Mouse (Mus musculus): ENCODE measurements around the gene Speg. TPM values are rescaled to one million over a fixed set of nuclear protein-coding genes. Genes with fewer than 3 reads are reported as not detected.

Gene Speg
- polyA plus RNA-seq, 1 experiment from 2014 or later, result 19.1 TPM

- H3K4me1 ChIP-seq (ENCODE audit: control insufficient read depth, insufficient read depth, low read length), result no peaks in the 10 kb centered on the region
- H3K27me3 ChIP-seq (ENCODE audit: control insufficient read depth, insufficient read depth, low read length), result peaks cover 31% of the 10 kb centered on the region
- H3K9ac ChIP-seq (ENCODE audit: low read length), result no peak within 1 kb of the TSS
- DNase-seq (ENCODE audit: low spot score), result peak; percentile 52
- WGBS, result 2% methylated on average over 79 of the region's 80 CpGs
- no peak within 1 kb of the TSS for H3K27ac ChIP-seq (ENCODE audit: low read depth, low read length)
- H3K4me3 ChIP-seq (ENCODE audit: low read depth, low read length), result peak within 1 kb of the TSS; percentile 25
- peak within 1 kb of the TSS; percentile 54 for H3K4me2 ChIP-seq (ENCODE audit: low read depth)
- ATAC-seq (ENCODE audit: insufficient read depth, low FRiP score, low TSS enrichment), result no peak
- no peaks in the 10 kb centered on the region for H3K9me3 ChIP-seq (ENCODE audit: control insufficient read depth, low read length)
- no peaks in the 10 kb centered on the region for H3K36me3 ChIP-seq (ENCODE audit: control insufficient read depth, insufficient read depth, low read length)
These were observed 14.7 kb upstream of the Speg start, which contains the start of gene Des for GRCm38 (mm10) chr1:75360112-75361031. Gene Des, plus strand, starts transcription at chr1:75360329.

DNA sequence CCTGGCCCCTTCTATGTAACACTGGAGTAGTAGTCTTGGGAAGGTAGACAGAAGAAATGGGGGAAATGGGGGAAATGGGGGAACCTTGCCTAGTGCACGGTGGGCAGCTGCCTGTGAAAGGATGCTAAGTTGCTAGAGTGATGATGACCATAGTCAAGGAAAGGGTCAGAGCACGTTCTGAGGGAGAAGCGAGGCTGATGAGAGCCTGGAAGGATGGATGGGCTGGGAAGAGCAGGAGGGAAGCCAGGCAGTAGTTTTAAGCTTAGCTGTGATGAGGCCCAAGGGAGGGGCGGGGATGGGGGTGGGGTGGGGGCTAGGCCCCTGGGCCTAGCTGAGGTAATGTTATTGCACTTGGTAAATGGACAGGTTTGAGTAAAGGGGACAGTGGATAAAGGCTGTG, 14.0 kb upstream of the Speg start:
- 38% methylated on average over 4 of the region's 4 CpGs for WGBS
- no peak for ATAC-seq (ENCODE audit: insufficient read depth, low FRiP score, low TSS enrichment)
- no peak overlapping the region for H3K27ac ChIP-seq (ENCODE audit: low read depth, low read length)
- H3K4me2 ChIP-seq (ENCODE audit: low read depth), result 0 out of 2 replicates have a peak overlapping the region, but pooled peaks have one; percentile 54
- DNase-seq (ENCODE audit: low spot score), result no peak
- no peaks in the 10 kb centered on the region for H3K9me3 ChIP-seq (ENCODE audit: control insufficient read depth, low read length)
- no peaks in the 10 kb centered on the region for H3K36me3 ChIP-seq (ENCODE audit: control insufficient read depth, insufficient read depth, low read length)
- H3K4me1 ChIP-seq (ENCODE audit: control insufficient read depth, insufficient read depth, low read length), result no peaks in the 10 kb centered on the region
- no peak overlapping the region for H3K9ac ChIP-seq (ENCODE audit: low read length)
- peaks cover 31% of the 10 kb centered on the region for H3K27me3 ChIP-seq (ENCODE audit: control insufficient read depth, insufficient read depth, low read length)
- H3K4me3 ChIP-seq (ENCODE audit: low read depth, low read length), result peak overlapping the region; percentile 25; the same call in 1 of the 2 replicates

GRCm38 (mm10) chr1:75361750-75362149, 13.3 kb upstream of the Speg start:
- Histone ChIP-seq H3K36me3 (ENCODE audit: control insufficient read depth, insufficient read depth, low read length) (no peaks in the 10 kb centered on the region), H3K4me2 (ENCODE audit: low read depth) (no peak overlapping the region), H3K27me3 (ENCODE audit: control insufficient read depth, insufficient read depth, low read length) (peaks cover 31% of the 10 kb centered on the region), H3K4me1 (ENCODE audit: control insufficient read depth, insufficient read depth, low read length) (no peaks in the 10 kb centered on the region), H3K9ac (ENCODE audit: low read length) (no peak overlapping the region), H3K9me3 (ENCODE audit: control insufficient read depth, low read length) (no peaks in the 10 kb centered on the region), H3K4me3 (ENCODE audit: low read depth, low read length) (no peak overlapping the region), H3K27ac (ENCODE audit: low read depth, low read length) (no peak overlapping the region)
- ATAC-seq (ENCODE audit: insufficient read depth, low FRiP score, low TSS enrichment), result no peak
- DNase-seq (ENCODE audit: low spot score), result no peak
- 39% methylated on average over 4 of the region's 4 CpGs for WGBS

DNA sequence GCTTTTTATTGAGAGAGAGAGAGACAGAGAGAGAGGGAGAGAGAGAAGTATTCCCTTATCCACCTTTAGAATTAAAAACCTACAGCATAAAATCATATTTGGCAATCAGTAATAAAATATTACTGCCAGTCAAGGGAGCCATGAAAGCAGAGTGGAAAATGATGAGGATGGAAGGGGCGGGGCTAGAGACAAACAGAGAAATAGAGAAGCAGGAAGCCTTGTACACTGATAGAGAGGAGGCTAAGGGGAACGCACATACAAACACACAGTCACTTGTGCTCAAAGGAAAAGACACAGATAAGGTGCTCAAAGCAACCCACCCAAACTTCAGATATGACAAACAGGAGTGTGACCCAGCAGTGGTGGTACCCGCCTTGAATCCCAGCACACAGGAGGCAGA, 11.2 kb upstream of the Speg start:
- Histone ChIP-seq H3K4me3 (ENCODE audit: low read depth, low read length) (no peak overlapping the region), H3K9me3 (ENCODE audit: control insufficient read depth, low read length) (no peaks in the 10 kb centered on the region), H3K36me3 (ENCODE audit: control insufficient read depth, insufficient read depth, low read length) (no peaks in the 10 kb centered on the region), H3K4me2 (ENCODE audit: low read depth) (no peak overlapping the region), H3K4me1 (ENCODE audit: control insufficient read depth, insufficient read depth, low read length) (no peaks in the 10 kb centered on the region), H3K27me3 (ENCODE audit: control insufficient read depth, insufficient read depth, low read length) (peaks cover 27% of the 10 kb centered on the region), H3K27ac (ENCODE audit: low read depth, low read length) (no peak overlapping the region), H3K9ac (ENCODE audit: low read length) (no peak overlapping the region)
- ATAC-seq (ENCODE audit: insufficient read depth, low FRiP score, low TSS enrichment), result no peak
- 94% methylated on average over 3 of the region's 3 CpGs for WGBS
- DNase-seq (ENCODE audit: low spot score), result no peak

- 90% methylated on average over 14 of the region's 14 CpGs for WGBS
These were observed 9.5 kb upstream of the Speg start for GRCm38 (mm10) chr1:75365510-75366137.

GRCm38 (mm10) chr1:75369360-75369983, 5.6 kb upstream of the Speg start:
- Histone ChIP-seq H3K4me2 (ENCODE audit: low read depth) (no peak overlapping the region), H3K36me3 (ENCODE audit: control insufficient read depth, insufficient read depth, low read length) (no peaks in the 10 kb centered on the region), H3K27me3 (ENCODE audit: control insufficient read depth, insufficient read depth, low read length) (no peaks in the 10 kb centered on the region), H3K9ac (ENCODE audit: low read length) (no peak overlapping the region), H3K4me1 (ENCODE audit: control insufficient read depth, insufficient read depth, low read length) (peaks cover 4% of the 10 kb centered on the region; the same call in 1 of the 2 replicates), H3K27ac (ENCODE audit: low read depth, low read length) (no peak overlapping the region), H3K4me3 (ENCODE audit: low read depth, low read length) (no peak overlapping the region), H3K9me3 (ENCODE audit: control insufficient read depth, low read length) (no peaks in the 10 kb centered on the region)
- DNase-seq (ENCODE audit: low spot score) (no peak), ATAC-seq (ENCODE audit: insufficient read depth, low FRiP score, low TSS enrichment) (no peak)
- WGBS, result 47% methylated on average over 25 of the region's 25 CpGs

More at GRCm38 (mm10) chr1:75365510-75366137, 9.5 kb upstream of the Speg start:
- Histone ChIP-seq H3K4me2 (ENCODE audit: low read depth) (no peak overlapping the region), H3K4me3 (ENCODE audit: low read depth, low read length) (no peak overlapping the region), H3K4me1 (ENCODE audit: control insufficient read depth, insufficient read depth, low read length) (no peaks in the 10 kb centered on the region), H3K27ac (ENCODE audit: low read depth, low read length) (no peak overlapping the region), H3K27me3 (ENCODE audit: control insufficient read depth, insufficient read depth, low read length) (peaks cover 13% of the 10 kb centered on the region), H3K9ac (ENCODE audit: low read length) (no peak overlapping the region), H3K36me3 (ENCODE audit: control insufficient read depth, insufficient read depth, low read length) (no peaks in the 10 kb centered on the region), H3K9me3 (ENCODE audit: control insufficient read depth, low read length) (no peaks in the 10 kb centered on the region)
- DNase-seq (ENCODE audit: low spot score) (no peak), ATAC-seq (ENCODE audit: insufficient read depth, low FRiP score, low TSS enrichment) (no peak)

DNA sequence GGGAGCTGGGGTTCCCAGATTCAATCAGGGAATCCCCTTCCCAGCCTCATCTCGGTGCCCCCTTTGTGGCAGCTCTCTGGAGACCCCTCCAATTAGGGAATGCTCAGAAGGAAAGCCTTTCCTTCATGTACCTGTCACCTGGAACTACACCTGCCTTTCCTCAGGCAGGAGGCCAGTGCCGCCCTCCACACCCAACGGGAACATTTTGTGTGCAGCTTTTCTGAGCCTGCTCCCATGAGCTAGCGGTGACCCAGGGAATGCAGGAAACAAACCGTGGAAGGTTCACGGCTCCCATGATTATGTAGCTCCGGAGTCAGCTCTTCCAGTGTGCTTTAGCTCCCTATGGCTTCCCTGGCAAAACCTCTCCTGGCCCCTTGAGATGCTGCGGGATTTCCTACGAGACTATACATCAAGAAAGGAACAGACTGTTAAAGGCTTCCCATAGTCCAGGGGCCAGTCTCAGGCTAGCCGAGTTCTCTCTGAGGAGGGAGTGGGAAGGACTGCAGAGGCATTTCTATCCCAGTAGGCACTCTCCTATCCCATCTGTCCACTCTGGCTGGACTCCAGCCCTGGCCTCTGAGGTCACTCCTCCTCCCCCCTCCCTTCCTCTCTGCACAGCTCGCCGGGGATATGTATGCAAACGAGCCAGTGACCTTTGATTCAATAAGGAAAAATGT, 5.0 kb upstream of the Speg start:
- Histone ChIP-seq H3K4me1 (ENCODE audit: control insufficient read depth, insufficient read depth, low read length) (peaks cover 6% of the 10 kb centered on the region), H3K36me3 (ENCODE audit: control insufficient read depth, insufficient read depth, low read length) (no peaks in the 10 kb centered on the region), H3K4me2 (ENCODE audit: low read depth) (no peak overlapping the region), H3K9ac (ENCODE audit: low read length) (no peak overlapping the region), H3K27ac (ENCODE audit: low read depth, low read length) (no peak overlapping the region), H3K9me3 (ENCODE audit: control insufficient read depth, low read length) (no peaks in the 10 kb centered on the region), H3K27me3 (ENCODE audit: control insufficient read depth, insufficient read depth, low read length) (no peaks in the 10 kb centered on the region), H3K4me3 (ENCODE audit: low read depth, low read length) (no peak overlapping the region)
- no peak for ATAC-seq (ENCODE audit: insufficient read depth, low FRiP score, low TSS enrichment)
- DNase-seq (ENCODE audit: low spot score), result no peak
- WGBS, result 53% methylated on average over 13 of the region's 13 CpGs

- H3K4me2 ChIP-seq (ENCODE audit: low read depth), result no peak overlapping the region
- 54% methylated on average over 13 of the region's 13 CpGs for WGBS
- H3K9ac ChIP-seq (ENCODE audit: low read length), result no peak overlapping the region
- H3K36me3 ChIP-seq (ENCODE audit: control insufficient read depth, insufficient read depth, low read length), result no peaks in the 10 kb centered on the region
- H3K9me3 ChIP-seq (ENCODE audit: control insufficient read depth, low read length), result no peaks in the 10 kb centered on the region
- H3K4me1 ChIP-seq (ENCODE audit: control insufficient read depth, insufficient read depth, low read length), result peaks cover 12% of the 10 kb centered on the region
- DNase-seq (ENCODE audit: low spot score), result peak; percentile 60
- H3K27me3 ChIP-seq (ENCODE audit: control insufficient read depth, insufficient read depth, low read length), result peaks cover 10% of the 10 kb centered on the region; the same call in 1 of the 2 replicates
- H3K27ac ChIP-seq (ENCODE audit: low read depth, low read length), result no peak overlapping the region
- H3K4me3 ChIP-seq (ENCODE audit: low read depth, low read length), result no peak overlapping the region
- no peak for ATAC-seq (ENCODE audit: insufficient read depth, low FRiP score, low TSS enrichment)
These were observed 3.6 kb upstream of the Speg start for GRCm38 (mm10) chr1:75371317-75372095.
